Comparison of ENCODE assay signal across 9 mouse cellular contexts in the genomic region with DNA sequence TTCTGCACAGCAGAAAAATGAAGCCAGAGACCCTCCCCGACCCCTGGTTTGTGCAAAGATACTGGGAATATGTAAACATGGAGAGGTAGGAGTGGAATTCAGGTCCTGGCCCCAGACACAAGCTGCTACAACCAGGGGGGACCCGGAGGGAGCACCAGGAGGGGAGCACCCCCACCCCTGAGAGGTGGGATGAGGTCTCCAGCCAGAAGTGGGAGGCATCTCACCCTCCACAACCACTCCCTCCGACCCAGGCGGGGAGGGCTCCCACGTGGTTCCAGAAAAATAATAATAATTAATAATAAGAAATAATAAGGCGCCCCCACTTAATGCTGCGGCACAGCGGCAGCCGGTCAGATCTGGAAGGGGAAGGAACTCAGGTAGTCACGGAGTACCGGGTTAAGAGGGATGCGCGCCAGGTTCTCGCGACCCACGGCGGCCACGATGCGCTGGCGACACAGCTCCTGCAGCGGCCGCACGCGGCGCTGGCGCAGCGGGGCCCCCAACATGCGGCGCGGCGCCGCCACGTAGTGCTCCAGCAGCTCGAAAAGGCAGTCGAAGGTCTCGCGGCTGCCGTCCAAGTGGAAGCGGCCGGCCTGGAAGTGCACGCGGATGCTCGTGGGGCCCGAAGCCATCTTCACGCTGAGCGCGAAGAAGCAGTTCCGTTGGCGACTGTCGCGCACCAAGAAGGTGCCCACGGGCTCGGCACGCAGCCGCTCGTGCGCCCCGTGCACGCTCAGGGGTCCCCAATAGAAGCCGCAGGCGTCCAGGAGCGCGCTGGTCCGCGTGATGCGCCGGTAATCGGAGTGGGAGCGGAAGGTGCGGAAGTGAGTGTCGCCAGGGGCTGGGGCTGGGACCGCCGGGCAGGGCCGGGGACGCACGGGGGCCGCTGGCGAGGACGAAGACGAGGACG. TPM values are rescaled to one million over a fixed set of nuclear protein-coding genes. Genes with fewer than 3 reads are reported as not detected.
A peak's percentile ranks its signal among the peaks of the same experiment; 100 is the strongest.
DNase-seq lines count a peak whose midpoint lies in the region; ATAC-seq and TF ChIP-seq lines count a peak whose summit lies in the region.
"Had no signal": no experiment of that assay in that cellular context is flagged by ENCODE, and none has a peak within 500 bp of the region (broad histone marks: within the 10 kb centered on the region; RNA-seq: fewer than 3 reads in every experiment).

No protein-coding gene starts in this region.

- no peaks in the 10 kb centered on the region for H3K27me3 ChIP-seq in heart, postnatal 0 days (ENCODE audit: control insufficient read depth, insufficient read depth, low read length)
- peaks cover 26% of the 10 kb centered on the region for H3K27me3 ChIP-seq in midbrain, embryonic 13.5 days
- no peaks in the 10 kb centered on the region for H3K27me3 ChIP-seq in stomach, embryonic 16.5 days (ENCODE audit: control insufficient read depth, insufficient read depth, low read length)

- intact Hi-C loops in left cerebral cortex, postnatal 25 days (cut with DNase I), result loop anchor here (2.0 kb wide), 1 partner anchor 217 kb away; no protein-coding TSS in a partner anchor

- TF ChIP-seq CTCF in heart, postnatal 0 days (IDR thresholded peaks at IDR 0.05; ENCODE audit: low read depth), result no peak

- peak; percentile 64 to 85 for DNase-seq in adrenal gland, adult (ENCODE audit: inconsistent age in 2 of 2, low spot score in 1 of 2)
- no peak for DNase-seq in adrenal gland, postnatal 4 days (ENCODE audit: low spot score in 2 of 2)
- no peak for DNase-seq in ES-E14 (ENCODE audit: low read depth, low spot score)
- peak; percentile 20 for DNase-seq in embryo, embryonic 11.5 days (ENCODE audit: low read depth, low spot score)
- DNase-seq in heart, postnatal 0 days (ENCODE audit: low spot score), result peak; percentile 37
- peak; percentile 18 to 30 for DNase-seq in left cerebral cortex, postnatal 25 days (ENCODE audit: low spot score in 2 of 2)

- no peak for TF ChIP-seq EP300 in heart, postnatal 0 days (IDR thresholded peaks at IDR 0.05; ENCODE audit: low read depth)

- peaks cover 7 to 18% of the 10 kb centered on the region in 2 experiments; a peak in 2 of 4 replicates for H3K4me1 ChIP-seq in ES-E14 (ENCODE audit: control insufficient read depth in 2 of 2, insufficient read depth in 2 of 2, low read length in 2 of 2, poor library complexity in 1 of 2)
- peaks cover 28% of the 10 kb centered on the region for H3K4me1 ChIP-seq in heart, postnatal 0 days (ENCODE audit: control insufficient read depth, insufficient read depth)
- peaks cover 29% of the 10 kb centered on the region for H3K4me1 ChIP-seq in midbrain, embryonic 13.5 days (replicated peaks)
- H3K4me1 ChIP-seq in stomach, embryonic 16.5 days (ENCODE audit: control insufficient read depth, insufficient read depth, low read length), result peaks cover 39% of the 10 kb centered on the region

- no peaks in the 10 kb centered on the region for H3K9me3 ChIP-seq in ES-E14 (ENCODE audit: control insufficient read depth, insufficient read depth, low read depth, low read length)
- H3K9me3 ChIP-seq in heart, postnatal 0 days (replicated peaks; ENCODE audit: control insufficient read depth, low read length), result no peaks in the 10 kb centered on the region
- H3K9me3 ChIP-seq in midbrain, embryonic 13.5 days, result no peaks in the 10 kb centered on the region
- H3K9me3 ChIP-seq in stomach, embryonic 16.5 days (replicated peaks; ENCODE audit: control insufficient read depth, low read length), result no peaks in the 10 kb centered on the region

- peak overlapping the region; percentile 60 for H3K9ac ChIP-seq in ES-E14 (ENCODE audit: insufficient read depth, low read depth, low read length, poor library complexity, severe bottlenecking)
- peak overlapping the region; percentile 27 for H3K9ac ChIP-seq in heart, postnatal 0 days (replicated peaks; ENCODE audit: low read depth, low read length)
- peak overlapping the region; percentile 71 for H3K9ac ChIP-seq in midbrain, embryonic 13.5 days (replicated peaks)
- peak overlapping the region; percentile 91 for H3K9ac ChIP-seq in stomach, embryonic 16.5 days (ENCODE audit: low read length)

- H3K4me2 ChIP-seq in heart, postnatal 0 days (ENCODE audit: low read depth, low read length), result peak overlapping the region; percentile 93
- H3K4me2 ChIP-seq in midbrain, embryonic 13.5 days (replicated peaks), result peak overlapping the region; percentile 98
- H3K4me2 ChIP-seq in stomach, embryonic 16.5 days (ENCODE audit: low read depth, low read length), result peak overlapping the region; percentile 91

- no peak for ATAC-seq in heart, postnatal 0 days (ENCODE audit: insufficient read depth, low read depth)
- ATAC-seq in midbrain, embryonic 13.5 days, result no peak; the same call in 1 of the 2 replicates
- ATAC-seq in stomach, embryonic 16.5 days (ENCODE audit: insufficient read depth, low FRiP score), result no peak; the same call in 1 of the 2 replicates

- no peak overlapping the region for H3K27ac ChIP-seq in ES-E14 (ENCODE audit: insufficient read depth, low read depth, low read length, poor library complexity, severe bottlenecking)
- H3K27ac ChIP-seq in heart, postnatal 0 days (ENCODE audit: low read depth), result peak overlapping the region; percentile 94; the same call in 1 of the 2 replicates
- no peak overlapping the region for H3K27ac ChIP-seq in midbrain, embryonic 13.5 days
- H3K27ac ChIP-seq in stomach, embryonic 16.5 days (ENCODE audit: low read length), result peak overlapping the region; percentile 99

- H3K4me3 ChIP-seq in ES-E14 (ENCODE audit: insufficient read depth in 1 of 2, low read depth in 1 of 2, low read length in 2 of 2, poor library complexity in 1 of 2, severe bottlenecking in 1 of 2), result peak overlapping the region; percentile 81 to 98
- peak overlapping the region; percentile 79 for H3K4me3 ChIP-seq in heart, postnatal 0 days (ENCODE audit: low read depth, low read length)
- H3K4me3 ChIP-seq in midbrain, embryonic 13.5 days (replicated peaks), result peak overlapping the region; percentile 56
- peak overlapping the region; percentile 79 for H3K4me3 ChIP-seq in stomach, embryonic 16.5 days (replicated peaks; ENCODE audit: low read length)

- no peaks in the 10 kb centered on the region for H3K36me3 ChIP-seq in ES-E14 (ENCODE audit: control insufficient read depth, insufficient read depth, low read length, poor library complexity, severe bottlenecking)
- no peaks in the 10 kb centered on the region for H3K36me3 ChIP-seq in heart, postnatal 0 days (replicated peaks; ENCODE audit: control insufficient read depth, insufficient read depth, low read length)
- no peaks in the 10 kb centered on the region for H3K36me3 ChIP-seq in midbrain, embryonic 13.5 days
- no peaks in the 10 kb centered on the region for H3K36me3 ChIP-seq in stomach, embryonic 16.5 days (ENCODE audit: control insufficient read depth, insufficient read depth, low read length)

- WGBS in heart, postnatal 0 days, result 2% methylated on average over 81 of the region's 81 CpGs
- 3% methylated on average over 80 of the region's 81 CpGs for WGBS in midbrain, embryonic 13.5 days
- 2% methylated on average over 78 of the region's 81 CpGs for WGBS in stomach, embryonic 16.5 days

- in situ Hi-C loops in ES-E14 (cut with MboI; ENCODE audit: low sequenced_read_pairs in 2 of 2, unreplicated experiment in 2 of 2), result loop anchor here in 1 of 2 experiments (10.0 kb wide), 1 partner anchor 369 kb away; the partner anchor contains the start of gene Nubp1

TF ChIP-seq in ES-E14, 5 proteins besides CTCF, POLR2A, EP300 and RAD21:
- TF ChIP-seq CHD2 (IDR thresholded peaks at IDR 0.05; ENCODE audit: low read depth, low read length), result no peak

RNA-seq across cellular contexts. Expression of gene Socs1, which starts 1.2 kb away (rescaled TPM):
- 1 to 10 TPM; 6.4 to 7.0 TPM for total RNA-seq in adrenal gland, postnatal 4 days (2021)
- 2.4 and 2.5 TPM in 2 replicates for total RNA-seq in ES-E14 (2012; rRNA removed)
- total RNA-seq in heart, postnatal 0 days (2014; rRNA removed; ENCODE audit: low replicate concordance), result 0.80 and 5.0 TPM in 2 replicates
- polyA plus RNA-seq in heart, postnatal 0 days (2015; fragmentation: Nextera tagmentation; extraction: Ambion mirVana), result 2.7 and 3.2 TPM in 2 replicates
- under 1 TPM; 0.80 to 0.82 TPM for total RNA-seq in left cerebral cortex, postnatal 25 days (2021)
- polyA plus RNA-seq in midbrain, embryonic 13.5 days (2015; fragmentation: Nextera tagmentation; extraction: Ambion mirVana), result 1.3 and 2.3 TPM in 2 replicates
- 6.2 and 7.3 TPM in 2 replicates for polyA plus RNA-seq in stomach, embryonic 16.5 days (2015; fragmentation: Nextera tagmentation; extraction: Ambion mirVana)

RNA-seq across cellular contexts. Expression of gene Tnp2, which starts 4.3 kb away (rescaled TPM):
- not detected for total RNA-seq in adrenal gland, postnatal 4 days (2021)
- total RNA-seq in ES-E14 (2012; rRNA removed), result not detected in 2 replicates
- not detected in 2 replicates for total RNA-seq in heart, postnatal 0 days (2014; rRNA removed; ENCODE audit: low replicate concordance)
- polyA plus RNA-seq in heart, postnatal 0 days (2015; fragmentation: Nextera tagmentation; extraction: Ambion mirVana), result not detected in 2 replicates
- not detected for total RNA-seq in left cerebral cortex, postnatal 25 days (2021)
- polyA plus RNA-seq in midbrain, embryonic 13.5 days (2015; fragmentation: Nextera tagmentation; extraction: Ambion mirVana), result not detected in 2 replicates
- polyA plus RNA-seq in stomach, embryonic 16.5 days (2015; fragmentation: Nextera tagmentation; extraction: Ambion mirVana), result not detected in 2 replicates
- total RNA-seq: layer of hippocampus, adult 18-20 months had no signal

RNA-seq across cellular contexts. Expression of gene Prm3, which starts 6.6 kb away (rescaled TPM):
- total RNA-seq in adrenal gland, postnatal 4 days (2021), result not detected
- total RNA-seq in ES-E14 (2012; rRNA removed), result not detected in 2 replicates
- total RNA-seq in heart, postnatal 0 days (2014; rRNA removed; ENCODE audit: low replicate concordance), result not detected in 2 replicates
- not detected in 2 replicates for polyA plus RNA-seq in heart, postnatal 0 days (2015; fragmentation: Nextera tagmentation; extraction: Ambion mirVana)
- total RNA-seq in left cerebral cortex, postnatal 25 days (2021), result not detected
- not detected in 2 replicates for polyA plus RNA-seq in midbrain, embryonic 13.5 days (2015; fragmentation: Nextera tagmentation; extraction: Ambion mirVana)
- polyA plus RNA-seq in stomach, embryonic 16.5 days (2015; fragmentation: Nextera tagmentation; extraction: Ambion mirVana), result not detected in 2 replicates
- total RNA-seq: layer of hippocampus, adult 18-20 months had no signal

RNA-seq across cellular contexts. Expression of gene Prm2, which starts 11.8 kb away (rescaled TPM):
- total RNA-seq in adrenal gland, postnatal 4 days (2021), result not detected
- not detected in 2 replicates for total RNA-seq in ES-E14 (2012; rRNA removed)
- not detected in 2 replicates for total RNA-seq in heart, postnatal 0 days (2014; rRNA removed; ENCODE audit: low replicate concordance)
- not detected in 2 replicates for polyA plus RNA-seq in heart, postnatal 0 days (2015; fragmentation: Nextera tagmentation; extraction: Ambion mirVana)
- total RNA-seq in left cerebral cortex, postnatal 25 days (2021), result not detected
- polyA plus RNA-seq in midbrain, embryonic 13.5 days (2015; fragmentation: Nextera tagmentation; extraction: Ambion mirVana), result not detected in 2 replicates
- not detected in 2 replicates for polyA plus RNA-seq in stomach, embryonic 16.5 days (2015; fragmentation: Nextera tagmentation; extraction: Ambion mirVana)
- total RNA-seq: layer of hippocampus, adult 18-20 months had no signal

RNA-seq across cellular contexts. Expression of gene Prm1, which starts 21.5 kb away (rescaled TPM):
- total RNA-seq in adrenal gland, postnatal 4 days (2021), result not detected
- total RNA-seq in ES-E14 (2012; rRNA removed), result not detected in 2 replicates
- total RNA-seq in heart, postnatal 0 days (2014; rRNA removed; ENCODE audit: low replicate concordance), result not detected in 2 replicates
- not detected in 2 replicates for polyA plus RNA-seq in heart, postnatal 0 days (2015; fragmentation: Nextera tagmentation; extraction: Ambion mirVana)
- total RNA-seq in left cerebral cortex, postnatal 25 days (2021), result not detected
- polyA plus RNA-seq in midbrain, embryonic 13.5 days (2015; fragmentation: Nextera tagmentation; extraction: Ambion mirVana), result not detected in 2 replicates
- polyA plus RNA-seq in stomach, embryonic 16.5 days (2015; fragmentation: Nextera tagmentation; extraction: Ambion mirVana), result not detected in 2 replicates
- total RNA-seq: layer of hippocampus, adult 18-20 months had no signal

Comparison
In these comparisons a context has a peak if more than half of its experiments do, and no peak if none do; other contexts are left out.
1. DNase-seq: peak in adrenal gland, adult (2 of 2), embryo, embryonic 11.5 days (single experiment), heart, postnatal 0 days (single experiment) and left cerebral cortex, postnatal 25 days (2 of 2); none in adrenal gland, postnatal 4 days (0 of 2) and ES-E14 (single experiment).
2. H3K27ac ChIP-seq: peak in heart, postnatal 0 days (single experiment) and stomach, embryonic 16.5 days (single experiment); none in ES-E14 (single experiment) and midbrain, embryonic 13.5 days (single experiment).
3. H3K9ac ChIP-seq: peak in every context shown above with its lines; median percentile 91 in stomach, embryonic 16.5 days; 71 in midbrain, embryonic 13.5 days; 60 in ES-E14; 27 in heart, postnatal 0 days.
4. Peak in every context shown above with its lines, with median percentiles within 50 percentile points of each other: H3K4me3 ChIP-seq and H3K4me2 ChIP-seq.